Mouse (Mus musculus): ENCODE measurements around the gene Icosl.
"Not testable (repeated sequence)": the region's sequence is repeated elsewhere in the genome, so short reads cannot be mapped to it uniquely, and the experiment has no call there.

Gene Icosl

DNA sequence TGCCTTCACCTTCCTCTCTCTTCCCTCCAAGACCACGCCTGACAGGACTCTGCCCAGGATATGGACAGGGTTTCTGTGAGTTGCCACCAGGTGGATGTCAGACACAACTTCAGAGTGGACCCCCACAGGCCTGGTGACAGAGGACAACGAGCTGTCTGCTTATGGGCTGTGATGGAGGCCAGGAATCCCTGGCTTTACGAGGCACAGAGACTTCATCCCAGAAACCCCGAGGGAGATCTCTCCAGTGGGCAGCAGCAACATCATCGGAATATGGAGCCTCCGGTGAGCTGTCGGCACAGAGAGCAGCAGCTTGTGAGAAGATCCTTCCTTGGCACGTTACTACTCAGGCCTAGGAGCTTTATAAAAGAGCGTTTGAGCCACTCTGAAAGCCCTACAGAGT lies 8.8 kb downstream of the Icosl start:
- no peak for DNase-seq

DNA sequence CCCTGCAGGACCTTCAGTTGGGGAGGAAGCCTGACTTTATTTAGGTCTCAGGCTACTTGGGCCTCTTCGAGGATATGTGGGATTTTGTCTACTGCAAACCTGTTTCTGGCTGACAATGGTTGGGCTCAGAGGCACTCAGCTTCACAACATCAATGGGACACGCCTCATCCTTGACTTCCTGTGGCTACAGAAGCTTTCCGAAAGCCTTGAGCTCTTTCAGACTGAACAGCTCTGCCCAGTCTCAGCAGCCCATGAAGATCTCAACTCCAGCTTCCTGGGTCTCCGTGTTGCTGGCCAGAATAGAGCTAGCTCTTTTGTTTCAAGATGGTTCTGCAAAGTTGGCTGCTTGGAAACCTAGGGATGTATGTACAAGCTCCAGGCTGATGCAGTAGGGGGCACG lies 9.2 kb downstream of the Icosl start:
- DNase-seq = no peak

GRCm38 (mm10) chr10:78079955-78080591 lies 11.0 kb downstream of the Icosl start:
- DNase-seq = no peak

DNA sequence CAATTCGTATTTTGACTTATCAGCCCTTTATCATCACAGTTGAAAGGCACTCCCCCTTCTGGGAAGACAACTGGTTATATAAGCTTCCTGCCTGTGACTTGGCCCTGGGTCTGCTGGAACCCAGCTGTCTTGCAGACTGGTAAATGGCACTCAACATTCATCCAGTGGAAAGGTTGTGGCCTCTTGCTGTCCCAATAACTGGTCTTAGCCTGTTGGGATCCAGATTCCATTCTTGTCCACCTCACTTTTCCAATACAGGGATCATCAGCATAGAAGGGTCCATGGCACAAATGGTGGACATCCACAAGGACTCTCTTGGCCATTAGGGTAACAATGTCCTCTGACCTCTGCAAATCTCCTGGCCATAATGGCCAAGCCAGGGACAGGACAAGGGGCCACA lies 15.0 kb downstream of the Icosl start:
- no peak for DNase-seq

GRCm38 (mm10) chr10:78085711-78086110 lies 16.6 kb downstream of the Icosl start:
- no peak for DNase-seq

GRCm38 (mm10) chr10:78086444-78087061 lies 17.5 kb downstream of the Icosl start:
- DNase-seq = no peak

- no peak for DNase-seq
These were observed 18.0 kb downstream of the Icosl start for GRCm38 (mm10) chr10:78087101-78087511.

DNA sequence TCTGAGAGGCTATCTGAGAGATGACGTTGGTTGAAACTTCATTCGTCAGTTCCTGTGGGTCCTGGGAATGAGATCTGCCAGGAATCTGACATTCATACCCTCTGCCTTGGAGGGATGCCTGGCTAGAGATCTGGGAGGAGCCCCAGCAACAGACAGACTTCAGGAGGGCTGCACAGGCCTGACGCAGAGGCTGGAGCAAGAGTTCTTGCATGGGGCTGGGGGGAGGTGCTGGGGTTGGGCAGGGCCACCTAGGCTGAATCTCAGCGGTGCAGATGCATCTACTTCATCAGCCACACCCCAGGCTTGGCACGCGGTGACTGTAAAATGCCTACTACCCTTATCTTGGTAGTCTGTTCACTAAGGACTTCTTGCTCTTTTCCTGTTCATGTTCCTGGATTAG lies 21.1 kb downstream of the Icosl start:
- DNase-seq = no peak

GRCm38 (mm10) chr10:78090706-78091491 lies 21.8 kb downstream of the Icosl start:
- DNase-seq = no peak

DNA sequence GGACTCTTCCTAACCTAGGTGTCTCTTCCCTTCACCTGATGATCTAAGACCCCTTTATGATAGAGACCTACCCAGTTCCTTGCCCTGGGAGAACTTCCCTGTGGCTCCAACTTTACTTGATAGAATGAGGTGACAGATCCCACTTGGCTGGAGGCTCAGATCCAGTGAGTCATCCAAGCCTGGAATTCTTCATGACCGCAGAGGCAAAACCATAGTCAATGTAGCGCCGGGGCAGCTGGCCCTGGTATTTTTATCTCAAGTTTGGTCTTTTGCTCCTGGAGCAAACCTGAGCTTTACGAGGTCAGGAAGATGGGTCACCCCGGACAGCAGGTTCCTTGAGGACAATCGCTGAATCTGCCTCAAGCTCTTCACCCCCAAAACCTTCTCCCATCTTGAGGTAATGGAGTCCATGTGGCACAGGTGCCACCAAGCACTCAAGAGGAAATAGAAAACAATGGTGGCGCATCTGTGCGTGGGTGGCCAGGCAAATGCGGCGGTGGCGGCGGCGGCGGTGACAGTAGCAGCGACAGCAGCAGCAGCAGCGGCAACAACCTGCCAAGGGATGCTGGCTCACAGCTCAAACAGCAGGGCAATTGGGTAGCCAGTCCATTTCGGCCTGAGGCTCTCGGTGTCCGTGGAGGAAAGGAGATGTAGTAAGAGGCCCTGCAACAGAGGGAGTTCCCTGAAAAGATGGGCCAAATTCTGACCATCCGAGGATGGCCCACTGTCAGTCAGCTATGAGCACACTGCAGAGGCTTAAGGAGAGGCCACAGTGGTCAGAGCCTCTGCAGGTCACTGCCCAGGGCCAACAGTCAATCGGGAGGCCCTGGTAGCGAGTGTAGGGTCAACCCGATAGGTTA lies 23.0 kb downstream of the Icosl start:
- no peak for DNase-seq

DNA sequence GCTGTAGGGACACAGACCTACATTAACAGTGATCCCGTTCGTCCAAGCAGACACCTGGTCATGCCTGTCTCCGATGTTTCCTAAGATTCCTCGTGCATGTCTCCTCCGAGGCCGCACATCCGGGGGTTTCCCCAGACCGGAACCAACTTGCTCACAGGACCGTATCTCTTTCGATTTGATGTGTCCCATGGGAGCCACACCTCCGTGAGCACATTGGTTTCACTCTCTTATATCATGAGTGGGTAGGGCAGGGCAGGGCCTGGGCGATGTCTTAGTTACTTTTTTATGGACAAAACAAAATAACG lies 23.6 kb downstream of the Icosl start:
- no peak for DNase-seq

- no peak for DNase-seq
These were observed 26.1 kb downstream of the Icosl start for GRCm38 (mm10) chr10:78095221-78095620.

DNA sequence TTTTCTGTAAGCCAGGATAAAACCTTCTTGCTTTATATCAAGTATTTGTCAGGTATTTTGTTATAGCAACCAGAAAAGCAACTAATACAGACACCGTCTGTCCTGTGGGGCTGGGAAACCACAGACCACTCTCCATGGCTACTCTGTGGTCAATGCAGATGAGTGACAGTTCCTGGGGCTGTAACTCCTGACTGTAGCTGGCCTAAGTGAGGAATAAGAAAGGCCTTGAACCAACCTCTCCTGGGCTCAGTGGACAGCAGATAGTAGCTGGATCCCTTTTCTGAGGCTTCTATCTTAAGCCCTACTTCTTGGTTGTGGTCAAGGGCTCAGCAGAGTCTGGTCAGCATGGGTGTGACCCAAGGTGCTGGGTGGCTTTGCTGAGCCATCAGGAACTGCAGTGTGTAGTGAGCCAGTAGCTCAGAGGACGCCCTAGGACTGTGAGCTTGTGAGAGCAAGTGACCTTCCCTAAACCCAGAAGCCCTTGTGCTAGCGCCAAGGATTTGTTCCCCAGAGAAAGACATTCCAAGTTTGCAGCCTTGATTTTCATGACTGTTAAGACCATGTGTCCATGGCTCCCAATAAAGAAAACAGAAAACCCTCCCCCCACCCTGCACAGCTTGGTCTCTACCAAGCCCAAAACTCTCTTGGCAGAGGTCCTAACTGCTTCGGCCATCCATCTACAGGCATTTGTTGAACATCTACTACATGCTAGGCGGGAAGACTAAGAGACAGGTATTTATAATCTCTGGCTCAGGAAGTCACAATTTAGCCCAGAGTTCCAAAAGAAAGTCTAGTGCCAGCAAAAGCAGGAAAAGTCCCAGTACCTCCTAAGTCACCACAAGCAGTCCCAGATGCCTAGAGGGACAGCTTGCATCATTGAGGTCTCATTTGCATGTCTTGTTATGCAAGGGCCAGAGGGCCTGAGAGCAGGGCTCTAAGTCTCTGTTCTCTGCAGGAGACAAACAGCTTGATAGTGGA lies 27.1 kb downstream of the Icosl start:
- no peak for DNase-seq

DNA sequence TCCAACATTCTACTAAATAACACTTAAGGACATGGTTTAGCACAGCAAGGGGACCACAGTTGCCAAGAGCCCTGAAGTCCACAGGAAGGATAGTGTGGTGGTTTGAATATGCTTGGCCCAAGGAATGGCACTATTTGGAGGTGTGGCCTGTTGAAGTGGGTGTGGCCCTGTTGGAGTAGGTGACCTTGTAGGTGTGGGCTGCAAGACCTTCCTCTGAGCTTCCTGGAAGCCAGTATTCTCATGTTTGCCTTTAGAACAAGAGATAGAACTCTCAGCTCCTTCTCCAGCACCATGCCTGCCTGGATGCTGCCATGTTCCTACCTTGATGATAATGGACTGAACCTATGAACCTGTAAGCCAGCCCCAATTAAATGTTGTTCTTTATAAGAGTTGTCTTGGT lies 30.8 kb downstream of the Icosl start:
- not testable (repeated sequence) for DNase-seq

GRCm38 (mm10) chr10:78100989-78101780 lies 32.1 kb downstream of the Icosl start:
- no peak for DNase-seq

GRCm38 (mm10) chr10:78104555-78105490 lies 35.7 kb downstream of the Icosl start:
- peak; percentile 17 for DNase-seq

DNA sequence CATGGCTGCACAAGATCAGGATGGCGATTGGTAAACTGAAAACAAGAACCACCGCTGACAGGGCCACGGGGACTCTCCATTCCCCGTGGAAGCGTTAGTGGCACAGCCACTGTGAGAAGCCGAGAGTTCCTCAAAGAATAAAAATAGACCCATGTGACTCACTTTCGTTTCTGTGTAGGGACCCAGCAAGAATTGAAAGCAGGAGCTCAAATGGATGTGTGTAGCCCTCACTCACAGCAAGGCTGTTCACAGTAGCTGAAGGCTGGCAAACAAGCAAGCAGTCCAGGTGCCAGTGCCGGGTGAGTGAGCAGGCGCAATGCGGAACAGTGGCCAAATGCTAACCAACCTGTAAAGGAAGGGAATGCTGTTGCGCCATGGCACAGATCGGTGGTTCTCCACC lies 36.4 kb downstream of the Icosl start:
- DNase-seq = peak; percentile 51

DNA sequence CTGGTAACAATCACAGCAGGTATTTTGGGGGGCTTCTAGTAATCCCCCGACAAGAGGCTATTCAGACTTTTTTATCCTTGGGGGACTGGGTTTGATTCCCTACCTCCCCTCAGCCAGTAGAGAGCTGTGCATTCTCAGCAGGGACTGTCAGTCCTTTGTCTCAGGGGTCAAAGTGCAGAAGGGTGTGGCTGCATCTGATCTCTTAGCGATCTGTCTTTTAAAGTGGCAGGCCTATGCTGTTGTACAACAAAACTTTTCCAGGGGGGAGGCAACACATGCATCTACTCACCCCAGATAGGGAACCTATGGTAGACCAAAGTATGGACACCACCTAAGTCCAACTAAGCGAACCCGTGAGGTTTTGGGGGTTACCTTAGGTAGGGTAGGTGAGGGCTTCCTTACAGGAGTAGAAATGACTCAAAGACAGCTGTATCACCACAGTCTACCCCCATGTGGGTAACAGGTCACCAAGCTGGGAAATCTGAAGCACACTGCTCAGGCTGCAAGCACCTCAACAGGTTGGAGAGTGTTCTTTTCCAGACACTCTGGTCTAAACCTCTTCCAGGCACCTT lies 45.5 kb downstream of the Icosl start:
- DNase-seq = no peak

DNA sequence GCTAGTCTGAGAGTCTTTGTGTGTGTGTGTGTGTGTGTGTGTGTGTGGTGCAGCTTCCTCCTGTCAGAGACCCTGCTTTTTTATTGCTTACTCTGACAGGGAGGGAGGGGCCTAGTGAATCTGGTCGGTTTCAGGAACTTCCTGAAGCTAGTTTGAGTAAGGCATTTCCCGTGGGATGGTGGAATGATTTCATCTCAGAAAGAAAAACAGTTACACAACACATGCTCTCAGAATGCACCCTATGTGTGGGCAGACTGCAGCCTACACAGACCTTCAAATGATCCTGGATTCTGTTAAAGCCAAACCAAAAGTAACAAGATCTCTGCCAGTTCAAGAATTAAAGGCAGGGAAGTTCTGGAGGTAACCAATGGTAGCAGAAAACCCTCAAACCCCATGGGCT lies 46.1 kb downstream of the Icosl start:
- DNase-seq = peak; percentile 20

DNA sequence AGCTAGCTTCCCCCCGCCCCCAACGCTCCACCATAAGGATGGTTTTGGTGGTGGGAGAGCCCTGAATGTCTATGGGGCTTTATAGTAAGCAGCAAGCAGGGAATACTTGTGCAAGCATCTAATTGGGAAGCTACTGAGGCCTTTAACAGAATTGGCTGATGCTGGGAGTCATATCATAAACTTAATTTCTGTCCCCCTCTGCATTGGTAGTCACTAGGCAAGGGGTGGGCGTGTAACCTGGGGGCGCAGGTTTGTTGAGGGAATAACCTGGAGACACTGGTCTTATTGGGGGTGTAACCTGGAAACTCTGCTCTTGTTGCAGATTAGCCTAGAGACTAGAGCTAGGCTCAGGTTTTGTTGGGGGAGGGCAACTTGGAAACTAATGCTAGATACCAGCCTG lies 50.3 kb downstream of the Icosl start:
- no peak for DNase-seq

All from right cerebral cortex, adult 18-20 months (tissue).